Mouse (Mus musculus) stomach, embryonic 14.5 days (tissue): Measurements from ENCODE around the gene Spta1. TPM values are rescaled to one million over a fixed set of nuclear protein-coding genes. Genes with fewer than 3 reads are reported as not detected.

Source experiments
- ATAC-seq: fragments of 200-750 bp; cut with Nextera tagmentation; 2 replicates; pipeline ENCODE4 v1.8.0; 2017; ENCODE audit warnings: low read depth, moderate TSS enrichment; ENCODE audit not compliant: insufficient number of reproducible peaks, insufficient read depth, low FRiP score
- H3K27ac ChIP-seq: fragments of 300-500 bp; sonication (generic); 2 replicates; pipeline ENCODE4 v1.5.1; 2014; ENCODE audit warnings: mild to moderate bottlenecking, low read length, moderate library complexity, mixed read lengths
- H3K27me3 ChIP-seq: fragments of 300-500 bp; sonication (generic); 2 replicates; pipeline ENCODE4 v1.6.1; 2014; ENCODE audit warnings: low read length, control low read depth, mixed read lengths; ENCODE audit not compliant: control insufficient read depth, insufficient read depth
- H3K36me3 ChIP-seq: fragments of 300-500 bp; sonication (generic); 2 replicates; pipeline ENCODE4 v1.6.1; 2014; ENCODE audit warnings: mild to moderate bottlenecking, control low read depth, low read length, moderate library complexity, mixed read lengths; ENCODE audit not compliant: control insufficient read depth, insufficient read depth
- H3K4me1 ChIP-seq: fragments of 300-500 bp; sonication (generic); 2 replicates; pipeline ENCODE4 v1.6.1; 2014; ENCODE audit warnings: low read length, control low read depth, mixed read lengths; ENCODE audit not compliant: control insufficient read depth, insufficient read depth
- H3K4me2 ChIP-seq: fragments of 300-500 bp; sonication (generic); replicated peaks from 2 replicates; pipeline ENCODE4 v1.6.1; 2014; ENCODE audit warnings: low read depth, low read length, control low read depth
- H3K4me3 ChIP-seq: fragments of 300-500 bp; sonication (generic); 2 replicates; pipeline ENCODE4 v1.5.1; 2014; ENCODE audit warnings: low read depth, low read length, control low read depth
- H3K9ac ChIP-seq: fragments of 300-500 bp; sonication (generic); replicated peaks from 2 replicates; pipeline ENCODE4 v1.6.1; 2014; ENCODE audit warnings: low read depth, mild to moderate bottlenecking, control low read depth, low read length, moderate library complexity, mixed read lengths
- H3K9me3 ChIP-seq: fragments of 300-500 bp; sonication (generic); 2 replicates; pipeline ENCODE4 v1.6.1; 2016; ENCODE audit warnings: low read depth, low read length, control low read depth; ENCODE audit not compliant: control insufficient read depth
- WGBS: fragments of 180-500 bp; shearing (Covaris S2); extraction: QIAGEN DNeasy Blood & Tissue Kit; methylation state at CpG from one replicate; pipeline ENCODE4 v1.1.7; 2014; 5-methylcytosine and 5-hydroxymethylcytosine counted together
- polyA plus RNA-seq: library from polyadenylated mRNA; unstranded; fragments of >200 nt; fragmentation: Nextera tagmentation; extraction: Ambion mirVana; gene quantifications from 2 replicates; pipeline ENCODE4 v1.2.1, GENCODE M21; 2014

The Spta1 gene
- polyA plus RNA-seq, 1 experiment from 2014 or later, result 0.27 TPM

DNA sequence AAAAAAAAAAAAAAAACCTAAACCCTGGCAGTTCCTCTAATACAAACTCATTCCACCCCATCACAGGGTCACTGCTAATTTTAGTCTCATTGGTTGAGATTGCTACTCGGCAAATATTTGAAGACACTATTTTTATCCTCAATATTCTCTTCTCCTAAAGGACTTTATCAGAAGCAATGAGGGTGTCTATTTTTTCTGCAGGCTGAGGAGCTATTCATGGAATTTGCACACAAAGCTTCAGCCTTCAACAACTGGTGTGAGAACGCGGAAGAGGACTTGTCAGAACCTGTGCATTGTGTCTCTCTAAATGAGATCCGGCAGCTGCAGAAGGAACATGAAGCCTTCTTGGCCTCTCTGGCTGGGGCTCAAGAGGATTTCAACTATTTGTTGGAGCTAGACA is 67.3 kb downstream of the Spta1 start:
- Histone ChIP-seq H3K27ac (no peak overlapping the region), H3K27me3 (no peaks in the 10 kb centered on the region), H3K4me2 (no peak overlapping the region), H3K9ac (no peak overlapping the region), H3K9me3 (no peaks in the 10 kb centered on the region), H3K36me3 (no peaks in the 10 kb centered on the region), H3K4me1 (no peaks in the 10 kb centered on the region), H3K4me3 (no peak overlapping the region)
- 77% methylated on average over 4 of the region's 4 CpGs for WGBS
- ATAC-seq, result no peak

- no peak overlapping the region for H3K27ac ChIP-seq
- WGBS, result 68% methylated on average over 2 of the region's 2 CpGs
- H3K27me3 ChIP-seq, result no peaks in the 10 kb centered on the region
- no peak overlapping the region for H3K4me3 ChIP-seq
- no peak for ATAC-seq
- H3K9ac ChIP-seq, result no peak overlapping the region
- no peaks in the 10 kb centered on the region for H3K4me1 ChIP-seq
- no peaks in the 10 kb centered on the region for H3K9me3 ChIP-seq
- H3K4me2 ChIP-seq, result no peak overlapping the region
- H3K36me3 ChIP-seq, result no peaks in the 10 kb centered on the region
These were observed 72.0 kb downstream of the Spta1 start for GRCm38 (mm10) chr1:174244621-174245020.

DNA sequence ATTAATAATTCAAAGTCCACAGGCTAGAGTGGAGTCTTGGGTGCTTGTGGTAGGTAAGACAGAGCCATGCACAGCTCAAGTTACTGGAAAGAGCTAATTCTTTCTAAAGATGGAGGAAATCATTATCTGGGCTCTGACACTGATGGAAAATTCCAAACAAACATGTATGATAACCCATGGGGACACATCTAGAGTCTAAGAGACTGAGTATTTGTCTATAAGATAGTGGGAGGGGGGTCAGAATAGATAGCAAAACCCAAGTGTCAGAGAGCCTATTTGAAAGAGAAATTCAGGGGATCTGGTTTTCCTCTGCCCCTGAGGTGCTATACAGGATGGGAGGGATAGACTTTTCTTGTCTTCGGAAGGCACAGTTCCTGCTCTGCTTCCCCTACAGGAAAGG is 73.5 kb downstream of the Spta1 start:
- H3K9ac ChIP-seq, result no peak overlapping the region
- no peak overlapping the region for H3K4me2 ChIP-seq
- ATAC-seq, result no peak
- H3K9me3 ChIP-seq, result no peaks in the 10 kb centered on the region
- H3K36me3 ChIP-seq, result no peaks in the 10 kb centered on the region
- no peaks in the 10 kb centered on the region for H3K27me3 ChIP-seq
- no peak overlapping the region for H3K4me3 ChIP-seq
- WGBS, result 83% methylated on average over 1 of the region's 1 CpGs
- no peak overlapping the region for H3K27ac ChIP-seq
- H3K4me1 ChIP-seq, result no peaks in the 10 kb centered on the region

- no peaks in the 10 kb centered on the region for H3K4me1 ChIP-seq
- H3K4me3 ChIP-seq, result no peak overlapping the region
- H3K4me2 ChIP-seq, result no peak overlapping the region
- no peak overlapping the region for H3K9ac ChIP-seq
- H3K36me3 ChIP-seq, result no peaks in the 10 kb centered on the region
- ATAC-seq, result no peak
- H3K27ac ChIP-seq, result no peak overlapping the region
- WGBS, result 94% methylated on average over 6 of the region's 6 CpGs
- no peaks in the 10 kb centered on the region for H3K27me3 ChIP-seq
- no peaks in the 10 kb centered on the region for H3K9me3 ChIP-seq
These were observed 74.6 kb downstream of the Spta1 start for GRCm38 (mm10) chr1:174247170-174247569.

- ATAC-seq, result no peak
- 87% methylated on average over 2 of the region's 2 CpGs for WGBS
- H3K4me3 ChIP-seq, result no peak overlapping the region
- H3K27ac ChIP-seq, result no peak overlapping the region
- H3K27me3 ChIP-seq, result no peaks in the 10 kb centered on the region
- H3K36me3 ChIP-seq, result no peaks in the 10 kb centered on the region
- no peak overlapping the region for H3K4me2 ChIP-seq
- no peaks in the 10 kb centered on the region for H3K4me1 ChIP-seq
- H3K9me3 ChIP-seq, result no peaks in the 10 kb centered on the region
- H3K9ac ChIP-seq, result no peak overlapping the region
These were observed 77.8 kb downstream of the Spta1 start for GRCm38 (mm10) chr1:174250376-174250775.

DNA sequence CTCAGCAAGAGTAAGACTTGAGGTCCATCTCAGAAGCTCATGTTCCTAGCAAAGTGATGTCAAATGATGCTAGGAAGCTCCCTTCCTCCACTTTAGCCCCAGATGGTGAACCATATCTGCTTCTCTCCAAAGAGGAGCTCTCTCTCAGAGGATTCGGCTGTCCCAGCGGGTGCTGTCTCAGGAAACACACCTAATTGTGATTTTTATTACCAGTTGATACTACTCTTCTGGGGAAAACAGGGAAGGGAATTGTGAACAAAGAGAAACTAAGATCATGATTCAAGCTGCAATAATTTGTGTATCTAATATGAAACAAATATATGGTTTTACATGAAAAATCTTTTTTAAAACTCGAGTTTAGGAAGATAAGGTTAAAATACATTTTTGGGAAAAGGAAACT is 79.4 kb downstream of the Spta1 start, which contains the start of gene Olfr419:
TSS of gene Olfr419 (minus strand) at position 101 of the 400 bp plus-strand sequence.
- WGBS, result 77% methylated on average over 3 of the region's 3 CpGs
- Histone ChIP-seq H3K4me3 (no peak within 1 kb of the TSS), H3K27ac (no peak within 1 kb of the TSS), H3K27me3 (no peaks in the 10 kb centered on the region), H3K9ac (no peak within 1 kb of the TSS), H3K4me1 (no peaks in the 10 kb centered on the region), H3K36me3 (no peaks in the 10 kb centered on the region), H3K4me2 (no peak within 1 kb of the TSS), H3K9me3 (no peaks in the 10 kb centered on the region)
- ATAC-seq, result no peak

GRCm38 (mm10) chr1:174267816-174268215 is 95.2 kb downstream of the Spta1 start:
- Histone ChIP-seq H3K27ac (no peak overlapping the region), H3K27me3 (no peaks in the 10 kb centered on the region), H3K4me3 (no peak overlapping the region), H3K4me1 (no peaks in the 10 kb centered on the region), H3K4me2 (no peak overlapping the region), H3K9ac (no peak overlapping the region), H3K9me3 (no peaks in the 10 kb centered on the region), H3K36me3 (no peaks in the 10 kb centered on the region)
- ATAC-seq, result no peak
- 85% methylated on average over 4 of the region's 4 CpGs for WGBS

DNA sequence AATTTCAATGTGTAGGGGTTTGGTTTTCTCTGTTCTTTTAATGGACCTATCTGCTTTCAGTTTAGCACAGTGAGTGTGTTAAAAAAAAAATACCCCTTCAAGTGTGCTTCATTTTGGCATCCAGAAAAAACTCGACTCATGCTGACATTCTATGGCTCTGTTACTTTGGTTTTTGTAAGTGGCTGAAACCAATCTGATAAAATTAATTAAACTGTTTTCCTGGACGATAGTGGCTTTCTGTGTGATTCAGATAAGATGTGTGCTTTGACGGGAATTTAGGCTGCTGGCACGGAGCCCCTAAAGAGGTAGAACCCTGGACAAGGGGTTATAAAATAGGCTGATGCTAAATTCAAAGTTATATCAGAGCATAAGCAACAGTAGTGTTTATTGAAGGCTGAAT is 96.6 kb downstream of the Spta1 start:
- Histone ChIP-seq H3K36me3 (no peaks in the 10 kb centered on the region), H3K4me3 (no peak overlapping the region), H3K4me1 (no peaks in the 10 kb centered on the region), H3K27me3 (no peaks in the 10 kb centered on the region), H3K9me3 (no peaks in the 10 kb centered on the region), H3K4me2 (no peak overlapping the region), H3K27ac (no peak overlapping the region), H3K9ac (no peak overlapping the region)
- WGBS, result 69% methylated on average over 4 of the region's 4 CpGs
- ATAC-seq, result no peak

DNA sequence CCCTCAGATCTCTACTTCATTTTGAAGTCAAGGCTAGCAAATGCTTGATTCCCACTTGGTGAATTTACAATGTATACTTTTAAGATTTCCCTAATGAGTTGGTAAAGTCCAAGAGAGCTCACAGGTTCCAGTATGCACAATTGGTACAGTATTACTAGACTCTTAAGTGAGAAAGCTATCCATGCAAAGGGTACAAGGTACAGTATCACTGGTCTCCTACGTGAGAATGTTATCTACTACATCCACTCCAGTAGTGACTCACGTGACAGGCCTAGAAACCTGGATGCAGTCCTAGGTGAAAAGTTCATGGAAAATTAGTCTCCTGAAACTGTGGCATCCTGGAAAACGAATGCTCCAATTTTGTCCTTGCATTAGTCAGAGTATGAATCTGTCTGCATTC is 98.1 kb downstream of the Spta1 start:
- Histone ChIP-seq H3K9me3 (no peaks in the 10 kb centered on the region), H3K36me3 (no peaks in the 10 kb centered on the region), H3K27me3 (no peaks in the 10 kb centered on the region), H3K27ac (no peak overlapping the region), H3K9ac (no peak overlapping the region), H3K4me3 (no peak overlapping the region), H3K4me1 (no peaks in the 10 kb centered on the region), H3K4me2 (no peak overlapping the region)
- 81% methylated on average over 3 of the region's 3 CpGs for WGBS
- ATAC-seq, result no peak
